Mouse (Mus musculus): ENCODE data around the gene Dok3.
A peak's percentile ranks its signal among the peaks of the same experiment; 100 is the strongest.

Gene Dok3

DNA sequence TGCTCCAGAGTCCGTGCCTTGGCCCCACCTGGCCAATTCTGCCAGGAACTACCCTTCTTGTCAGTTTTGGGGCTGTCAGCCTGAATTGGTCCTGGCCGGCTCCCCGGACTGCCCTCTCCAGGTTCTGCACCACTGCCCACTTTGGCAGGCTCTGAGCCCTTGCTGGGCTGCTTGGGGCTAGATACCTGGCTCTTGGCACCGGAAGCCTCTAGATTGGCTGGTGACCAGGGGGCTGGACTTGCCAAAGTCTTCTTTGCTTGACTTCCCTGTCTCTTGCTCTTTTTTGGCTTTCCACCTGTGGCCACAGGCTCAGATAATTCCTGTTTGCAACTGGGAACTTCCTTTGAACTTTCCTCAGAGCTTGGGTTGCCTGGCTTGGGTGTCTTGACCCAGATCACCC, 13.8 kb upstream of the Dok3 start:
- DNase-seq (ENCODE audit: inconsistent age in 2 of 2, low spot score in 1 of 2): no peak

GRCm38 (mm10) chr13:55540933-55541332, 11.8 kb upstream of the Dok3 start:
- DNase-seq (ENCODE audit: inconsistent age in 2 of 2, low spot score in 1 of 2): peak in 1 of 2 experiments; percentile 62

- DNase-seq (ENCODE audit: inconsistent age in 2 of 2, low spot score in 1 of 2): peak; percentile 100
These were observed 7.4 kb upstream of the Dok3 start, which contains the start of gene Ddx41 for GRCm38 (mm10) chr13:55536194-55537175. Gene Ddx41 (minus strand): TSS chr13:55536658.

GRCm38 (mm10) chr13:55535796-55536193, 6.7 kb upstream of the Dok3 start:
- DNase-seq (ENCODE audit: inconsistent age in 2 of 2, low spot score in 1 of 2): no peak

GRCm38 (mm10) chr13:55535191-55535590, 6.1 kb upstream of the Dok3 start:
- DNase-seq (ENCODE audit: inconsistent age in 2 of 2, low spot score in 1 of 2): no peak

GRCm38 (mm10) chr13:55527834-55528772, 993 bp downstream of the Dok3 start:
- DNase-seq (ENCODE audit: inconsistent age in 2 of 2, low spot score in 1 of 2): peak in 1 of 2 experiments; percentile 52

DNA sequence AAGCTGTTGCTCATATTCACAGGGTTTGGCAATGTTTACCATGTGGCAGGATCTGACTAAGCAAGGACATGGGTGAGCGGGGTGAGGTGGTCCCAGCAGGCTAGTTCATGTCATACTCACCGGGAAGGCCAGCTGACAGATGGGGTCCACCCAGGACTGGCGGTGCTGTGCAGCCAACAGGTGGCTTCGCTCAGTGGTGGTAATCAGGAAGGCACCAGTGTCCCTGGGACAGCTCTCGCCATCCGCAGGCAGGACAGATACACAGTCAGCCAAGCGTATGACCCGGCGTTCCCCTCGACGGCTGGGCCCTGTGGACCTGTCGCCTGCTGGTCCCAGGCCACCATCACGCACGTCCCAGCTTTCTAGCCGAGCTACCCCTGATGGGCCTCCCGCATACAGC, 1.9 kb downstream of the Dok3 start:
- DNase-seq (ENCODE audit: inconsistent age in 2 of 2, low spot score in 1 of 2): no peak

GRCm38 (mm10) chr13:55525733-55526553, 3.2 kb downstream of the Dok3 start:
- DNase-seq (ENCODE audit: inconsistent age in 2 of 2, low spot score in 1 of 2): no peak

DNA sequence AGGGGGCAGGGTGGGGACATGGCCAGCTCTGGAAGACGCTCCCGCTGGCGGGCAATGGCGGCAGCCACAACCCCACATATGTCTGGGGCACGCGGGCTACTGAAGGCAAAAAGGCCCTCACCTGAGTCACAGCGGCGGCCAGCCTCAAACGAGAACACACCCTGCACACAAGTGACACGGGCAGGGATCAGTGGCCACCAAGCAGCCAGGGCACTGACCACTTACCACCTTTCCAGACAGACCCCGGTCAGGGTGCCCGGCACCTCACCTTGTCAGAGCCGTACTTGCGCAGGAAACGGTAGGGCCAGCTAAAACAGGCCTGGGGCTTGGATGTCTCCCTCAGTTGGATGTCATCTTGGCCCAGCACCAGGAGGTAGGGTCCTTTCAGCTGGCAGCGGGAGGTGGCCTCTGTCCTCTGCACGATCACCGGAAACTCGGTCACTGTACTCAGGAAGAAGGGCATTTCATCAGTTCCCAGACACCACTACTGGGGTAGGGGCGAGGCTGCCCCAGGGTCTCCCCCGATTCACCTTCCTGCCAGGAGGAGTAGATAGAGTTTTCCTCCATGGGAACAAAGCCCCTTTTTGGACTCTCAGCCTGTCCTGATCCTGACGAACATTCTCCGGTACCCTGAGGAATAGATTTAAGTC, 5.0 kb downstream of the Dok3 start:
- DNase-seq (ENCODE audit: inconsistent age in 2 of 2, low spot score in 1 of 2): no peak

GRCm38 (mm10) chr13:55523278-55523677, 5.8 kb downstream of the Dok3 start:
- DNase-seq (ENCODE audit: inconsistent age in 2 of 2, low spot score in 1 of 2): peak; percentile 64 to 77

DNA sequence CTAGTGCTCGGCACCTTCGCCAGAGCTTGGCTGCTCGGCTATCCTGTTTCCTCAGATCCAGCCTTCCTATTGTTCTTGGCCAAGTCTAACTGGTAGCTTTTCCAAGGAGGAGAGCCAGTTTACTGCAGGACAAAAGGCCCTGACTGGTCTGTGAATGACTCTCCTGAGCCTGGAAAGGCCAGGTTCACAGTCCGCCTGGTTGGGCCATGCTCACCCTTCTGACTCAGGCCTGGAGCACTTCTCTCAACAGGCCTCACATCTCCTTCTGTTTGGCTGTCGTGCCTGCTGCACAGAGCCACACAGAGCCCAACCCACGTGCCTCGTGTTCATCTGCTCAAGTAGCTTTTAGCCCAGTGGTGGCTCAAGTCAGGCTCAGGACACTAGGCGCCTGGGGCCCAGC, 6.4 kb downstream of the Dok3 start:
- DNase-seq (ENCODE audit: inconsistent age in 2 of 2, low spot score in 1 of 2): no peak

GRCm38 (mm10) chr13:55519606-55520005, 9.5 kb downstream of the Dok3 start:
- DNase-seq (ENCODE audit: inconsistent age in 2 of 2, low spot score in 1 of 2): no peak

GRCm38 (mm10) chr13:55516955-55517354, 12.1 kb downstream of the Dok3 start:
- peak; percentile 86 to 96 for DNase-seq (ENCODE audit: inconsistent age in 2 of 2, low spot score in 1 of 2)

- no peak for DNase-seq (ENCODE audit: inconsistent age in 2 of 2, low spot score in 1 of 2)
These were observed 15.3 kb downstream of the Dok3 start for GRCm38 (mm10) chr13:55513828-55514227.

DNA sequence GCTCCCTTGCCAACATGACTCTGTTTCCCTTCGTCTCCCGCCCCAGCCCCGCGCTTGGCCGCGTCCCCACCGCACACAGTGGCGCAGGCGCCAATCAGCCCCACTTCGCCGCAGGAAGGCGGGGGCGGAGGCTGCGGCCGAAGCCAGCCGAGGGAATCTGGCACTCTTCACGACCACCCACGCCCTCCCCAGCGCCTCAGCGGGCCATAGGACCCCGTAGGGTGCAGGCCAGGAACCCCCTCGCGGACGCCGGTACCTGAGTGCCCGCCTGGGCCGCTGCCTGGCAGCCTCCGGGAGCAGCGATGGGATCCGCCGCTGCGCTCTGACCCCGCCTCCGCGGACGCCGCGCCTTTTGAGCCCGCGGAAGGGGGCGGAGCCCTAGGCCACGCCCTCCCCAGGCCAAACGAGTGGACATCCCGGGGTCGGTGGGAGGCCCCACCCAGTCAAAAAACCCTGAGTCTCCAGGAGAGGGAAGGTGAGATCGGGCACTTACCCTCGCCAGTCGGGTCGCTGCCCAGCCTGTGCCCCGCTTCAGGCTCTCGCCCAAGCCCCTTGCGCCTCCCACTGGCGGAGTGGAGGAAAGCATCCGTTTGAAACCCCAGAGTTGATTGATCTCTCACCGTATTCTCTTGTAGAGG, 15.9 kb downstream of the Dok3 start, which contains the start of gene Pdlim7:
Gene Pdlim7 (minus strand): TSS at position 566 of the 638 bp plus-strand sequence.
- peak; percentile 92 to 98 for DNase-seq (ENCODE audit: inconsistent age in 2 of 2, low spot score in 1 of 2)

- peak; percentile 56 to 81 for DNase-seq (ENCODE audit: inconsistent age in 2 of 2, low spot score in 1 of 2)
These were observed 16.6 kb downstream of the Dok3 start for GRCm38 (mm10) chr13:55512379-55513031.

DNA sequence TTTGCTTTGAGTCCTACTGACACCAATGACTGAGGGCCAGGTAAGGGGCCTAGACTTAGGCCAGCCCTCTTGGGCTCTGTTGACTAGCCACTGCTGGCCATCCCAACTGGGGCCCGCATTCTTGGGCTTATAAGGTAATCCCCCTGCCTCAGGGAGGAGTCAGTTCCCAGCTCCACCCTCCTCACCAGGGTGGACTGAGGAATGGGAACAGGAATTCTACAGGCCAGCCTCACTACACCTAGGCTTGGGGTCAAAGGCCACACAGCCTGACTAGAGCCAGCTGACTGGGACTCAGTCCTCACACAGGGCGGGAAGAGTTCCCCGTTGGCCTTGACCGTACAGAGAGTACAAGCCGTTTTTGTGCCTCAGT, 17.6 kb downstream of the Dok3 start:
- no peak for DNase-seq (ENCODE audit: inconsistent age in 2 of 2, low spot score in 1 of 2)

DNA sequence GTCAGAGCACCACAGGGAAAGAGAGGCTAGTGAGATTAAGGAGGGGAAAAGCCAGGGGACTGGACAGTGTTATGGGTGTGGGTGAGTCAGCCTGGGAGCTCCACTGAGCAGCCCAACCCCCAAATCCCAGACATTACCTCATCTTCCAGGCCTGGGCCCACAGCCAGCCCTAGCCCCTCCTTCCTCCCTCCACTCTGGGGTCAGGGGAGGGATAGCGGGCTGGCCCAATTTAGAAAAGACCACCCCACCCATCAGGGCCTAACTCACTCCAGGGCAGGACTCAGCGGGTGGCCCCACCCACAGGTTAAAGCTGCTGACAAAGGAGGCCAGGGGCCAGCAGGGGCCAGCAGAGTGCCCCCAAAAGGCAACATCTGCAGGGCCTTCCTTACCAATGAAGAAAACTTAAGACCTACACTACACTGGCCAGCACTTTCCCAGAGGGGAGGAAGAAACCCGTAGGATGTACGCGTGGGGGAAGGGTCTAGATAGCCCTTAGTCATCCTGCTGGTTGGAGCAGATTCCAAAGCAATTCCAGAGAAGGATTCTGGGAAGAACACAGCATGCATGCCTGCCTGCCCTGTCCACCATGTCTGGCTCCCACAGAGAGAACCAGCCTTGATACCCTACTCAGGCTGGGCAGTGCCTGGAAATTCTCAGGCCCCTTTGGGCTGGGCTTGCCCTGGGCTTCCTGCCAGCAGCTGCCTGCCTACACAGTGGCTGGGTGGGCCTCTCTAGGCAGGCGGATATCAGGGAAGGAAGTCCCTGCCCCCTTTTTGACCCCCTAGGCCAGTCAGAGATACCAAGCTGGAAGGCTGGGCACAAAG, 18.2 kb downstream of the Dok3 start:
- DNase-seq (ENCODE audit: inconsistent age in 2 of 2, low spot score in 1 of 2): peak; percentile 80 to 86
